Mouse (Mus musculus) kidney, adult 2 months (tissue): ENCODE results near the gene Slc9a8. TPM values are rescaled to one million over a fixed set of nuclear protein-coding genes. Genes with fewer than 3 reads are reported as not detected.

Experiments
- DNase-seq: peaks from one replicate; pipeline ENCODE4 v3.0.0; 2021
- H3K27ac ChIP-seq: fragments of 200-500 bp; 2 replicates; pipeline ENCODE4 v1.5.1; 2012; ENCODE audit warnings: low read depth, low read length, control low read depth, inconsistent platforms; ENCODE audit not compliant: insufficient read depth
- H3K27me3 ChIP-seq: fragments of 200-500 bp; replicated peaks from 2 replicates; pipeline ENCODE4 v1.6.1; 2012; ENCODE audit warnings: mild to moderate bottlenecking, moderate library complexity, low read length, inconsistent platforms; ENCODE audit not compliant: control insufficient read depth, insufficient read depth
- H3K36me3 ChIP-seq: fragments of 200-500 bp; 2 replicates; pipeline ENCODE4 v1.6.1; 2012; ENCODE audit warnings: mild to moderate bottlenecking, moderate library complexity, low read length, inconsistent platforms; ENCODE audit not compliant: control insufficient read depth, insufficient read depth
- H3K4me1 ChIP-seq: fragments of 200-500 bp; 2 replicates; pipeline ENCODE4 v1.6.1; 2011; ENCODE audit warnings: low read length; ENCODE audit not compliant: control insufficient read depth, insufficient read depth
- H3K4me3 ChIP-seq: fragments of 200-500 bp; 2 replicates; pipeline ENCODE4 v1.5.1; 2011; ENCODE audit warnings: mild to moderate bottlenecking, low read depth, low read length, control low read depth; ENCODE audit not compliant: insufficient read depth
- CTCF ChIP-seq: fragments of 200-500 bp; conservative IDR thresholded peaks from 2 replicates; pipeline ENCODE4 v1.5.1; 2011; ENCODE audit warnings: low read depth, mild to moderate bottlenecking, control low read depth, low read length, moderate library complexity, mixed read lengths; ENCODE audit not compliant: insufficient read depth, insufficient read length
- POLR2A ChIP-seq: fragments of 200-500 bp; IDR thresholded peaks from one replicate; pipeline ENCODE4 v1.6.1; 2011; ENCODE audit warnings: low read depth, low read length, control low read depth
- WGBS: fragments of 180-500 bp; shearing (Covaris S2); methylation state at CpG from one replicate; pipeline ENCODE4 v1.1.7; 2018; 5-methylcytosine and 5-hydroxymethylcytosine counted together
- polyA plus RNA-seq: library from polyadenylated mRNA; depleted of rRNA; stranded (reverse); fragments of >200 nt; gene quantifications from 2 replicates; pipeline ENCODE4 v1.2.3, GENCODE M21; 2012; rRNA removed

The Slc9a8 gene
- 226 and 357 TPM in 2 replicates for polyA plus RNA-seq

- WGBS = under 1% methylated on average over 66 of the region's 66 CpGs
- peak; percentile 97 for DNase-seq
- peaks cover 10% of the 10 kb centered on the region; the same call in 1 of the 2 replicates for H3K4me1 ChIP-seq
Measured at GRCm38 (mm10) chr2:167421330-167422149, at the start of gene Slc9a8. TSS of gene Slc9a8 (plus strand) at chr2:167421712.

GRCm38 (mm10) chr2:167373266-167373665, 48.2 kb upstream of the Slc9a8 start:
- H3K27ac ChIP-seq = no peak overlapping the region
- H3K36me3 ChIP-seq = no peaks in the 10 kb centered on the region
- no peaks in the 10 kb centered on the region for H3K4me1 ChIP-seq
- DNase-seq = no peak
- WGBS = 64% methylated on average over 5 of the region's 5 CpGs
- no peaks in the 10 kb centered on the region for H3K27me3 ChIP-seq
- no peak for TF ChIP-seq POLR2A
- no peak for TF ChIP-seq CTCF
- no peak overlapping the region for H3K4me3 ChIP-seq

More at GRCm38 (mm10) chr2:167421330-167422149, at the start of gene Slc9a8:
- Histone ChIP-seq H3K27me3 (no peaks in the 10 kb centered on the region), H3K27ac (peak within 1 kb of the TSS; percentile 99), H3K36me3 (peaks cover 9% of the 10 kb centered on the region; the same call in 1 of the 2 replicates), H3K4me3 (peak within 1 kb of the TSS; percentile 89)
- TF ChIP-seq CTCF (no peak), POLR2A (no peak)

- Histone ChIP-seq H3K27me3 (no peaks in the 10 kb centered on the region), H3K4me3 (no peak overlapping the region), H3K27ac (no peak overlapping the region), H3K4me1 (no peaks in the 10 kb centered on the region), H3K36me3 (no peaks in the 10 kb centered on the region)
- DNase-seq = no peak
- 94% methylated on average over 12 of the region's 12 CpGs for WGBS
- no peak for TF ChIP-seq POLR2A
- no peak for TF ChIP-seq CTCF
Measured at GRCm38 (mm10) chr2:167374191-167374805, 47.2 kb upstream of the Slc9a8 start.

GRCm38 (mm10) chr2:167375135-167375534, 46.4 kb upstream of the Slc9a8 start:
- H3K4me3 ChIP-seq = no peak overlapping the region
- H3K4me1 ChIP-seq = peaks cover 2% of the 10 kb centered on the region; the same call in 1 of the 2 replicates
- H3K27ac ChIP-seq = no peak overlapping the region
- WGBS = 77% methylated on average over 9 of the region's 9 CpGs
- TF ChIP-seq CTCF (no peak), POLR2A (no peak)
- no peaks in the 10 kb centered on the region for H3K27me3 ChIP-seq
- DNase-seq = no peak
- H3K36me3 ChIP-seq = no peaks in the 10 kb centered on the region

- no peaks in the 10 kb centered on the region for H3K36me3 ChIP-seq
- no peak overlapping the region for H3K27ac ChIP-seq
- H3K27me3 ChIP-seq = no peaks in the 10 kb centered on the region
- TF ChIP-seq POLR2A = no peak
- no peak for TF ChIP-seq CTCF
- H3K4me1 ChIP-seq = peaks cover 6% of the 10 kb centered on the region
- no peak for DNase-seq
- 98% methylated on average over 5 of the region's 5 CpGs for WGBS
- H3K4me3 ChIP-seq = no peak overlapping the region
Measured at GRCm38 (mm10) chr2:167375688-167376087, 45.8 kb upstream of the Slc9a8 start.

GRCm38 (mm10) chr2:167376160-167376564, 45.4 kb upstream of the Slc9a8 start:
- no peak overlapping the region for H3K4me3 ChIP-seq
- H3K27ac ChIP-seq = no peak overlapping the region
- 82% methylated on average over 8 of the region's 8 CpGs for WGBS
- TF ChIP-seq POLR2A (no peak), CTCF (no peak)
- no peaks in the 10 kb centered on the region for H3K36me3 ChIP-seq
- H3K27me3 ChIP-seq = no peaks in the 10 kb centered on the region
- DNase-seq = no peak
- H3K4me1 ChIP-seq = peaks cover 10% of the 10 kb centered on the region

GRCm38 (mm10) chr2:167377697-167378096, 43.8 kb upstream of the Slc9a8 start:
- no peaks in the 10 kb centered on the region for H3K36me3 ChIP-seq
- peaks cover 16% of the 10 kb centered on the region for H3K4me1 ChIP-seq
- WGBS = 75% methylated on average over 3 of the region's 3 CpGs
- H3K4me3 ChIP-seq = no peak overlapping the region
- no peak for DNase-seq
- no peaks in the 10 kb centered on the region for H3K27me3 ChIP-seq
- no peak overlapping the region for H3K27ac ChIP-seq
- no peak for TF ChIP-seq POLR2A
- TF ChIP-seq CTCF = no peak
